Mouse (Mus musculus) forebrain, embryonic 14.5 days (tissue): ENCODE results near the gene Arhgap19. TPM values are rescaled to one million over a fixed set of nuclear protein-coding genes. Genes with fewer than 3 reads are reported as not detected.

Source experiments
- ATAC-seq: fragments of 200-750 bp; cut with Nextera tagmentation; 2 replicates; pipeline ENCODE4 v1.8.0; 2017; ENCODE audit warnings: mild to moderate bottlenecking, moderate library complexity
- DNase-seq: peaks from one replicate; pipeline ENCODE4 v3.0.0-alpha.2; 2015; ENCODE audit warnings: low spot score
- H3K27ac ChIP-seq: fragments of 300-500 bp; sonication (generic); 2 replicates; pipeline ENCODE4 v1.5.1; 2014; ENCODE audit warnings: low read depth, mild to moderate bottlenecking, control low read depth, low read length, moderate library complexity
- H3K27me3 ChIP-seq: fragments of 300-500 bp; sonication (generic); replicated peaks from 2 replicates; pipeline ENCODE4 v1.6.1; 2014; ENCODE audit warnings: low read length, control low read depth, mixed read lengths; ENCODE audit not compliant: control insufficient read depth, insufficient read depth
- H3K36me3 ChIP-seq: fragments of 300-500 bp; sonication (generic); 2 replicates; pipeline ENCODE4 v1.6.1; 2014; ENCODE audit warnings: low read length, control low read depth; ENCODE audit not compliant: control insufficient read depth, insufficient read depth
- H3K4me1 ChIP-seq: fragments of 300-500 bp; sonication (generic); 2 replicates; pipeline ENCODE4 v1.6.1; 2014; ENCODE audit warnings: antibody characterized with exemption, low read length, control low read depth; ENCODE audit not compliant: control insufficient read depth, insufficient read depth
- H3K4me2 ChIP-seq: fragments of 300-500 bp; sonication (generic); 2 replicates; pipeline ENCODE4 v1.6.1; 2014; ENCODE audit warnings: mild to moderate bottlenecking, control low read depth, low read length
- H3K4me3 ChIP-seq: fragments of 300-500 bp; sonication (generic); 2 replicates; pipeline ENCODE4 v1.5.1; 2014; ENCODE audit warnings: low read depth, low read length, control low read depth
- H3K9ac ChIP-seq: fragments of 300-500 bp; sonication (generic); 2 replicates; pipeline ENCODE4 v1.6.1; 2014; ENCODE audit warnings: mild to moderate bottlenecking, low read length, control low read depth, moderate library complexity
- H3K9me3 ChIP-seq: fragments of 300-500 bp; sonication (generic); replicated peaks from 2 replicates; pipeline ENCODE4 v1.6.1; 2016; ENCODE audit warnings: low read length, control low read depth, mixed read lengths; ENCODE audit not compliant: control insufficient read depth
- WGBS: fragments of 180-500 bp; shearing (Covaris S2); extraction: QIAGEN DNeasy Blood & Tissue Kit; methylation state at CpG from one replicate; pipeline ENCODE4 v1.1.7; 2014; 5-methylcytosine and 5-hydroxymethylcytosine counted together
- polyA plus RNA-seq: library from polyadenylated mRNA; unstranded; fragments of >200 nt; fragmentation: Nextera tagmentation; extraction: Ambion mirVana; gene quantifications from 2 replicates; pipeline ENCODE4 v1.2.1, GENCODE M21; 2014

Gene Arhgap19
- polyA plus RNA-seq, 1 experiment from 2014 or later: 12.6 TPM

GRCm38 (mm10) chr19:41810074-41810473 lies 8.2 kb upstream of the Arhgap19 start:
- DNase-seq (no peak), ATAC-seq (no peak)
- H3K4me2 ChIP-seq: no peak overlapping the region
- no peaks in the 10 kb centered on the region for H3K4me1 ChIP-seq
- no peaks in the 10 kb centered on the region for H3K27me3 ChIP-seq
- no peak overlapping the region for H3K27ac ChIP-seq
- no peaks in the 10 kb centered on the region for H3K36me3 ChIP-seq
- H3K4me3 ChIP-seq: no peak overlapping the region
- 83% methylated on average over 5 of the region's 5 CpGs for WGBS
- H3K9me3 ChIP-seq: no peaks in the 10 kb centered on the region
- H3K9ac ChIP-seq: no peak overlapping the region

GRCm38 (mm10) chr19:41808104-41808634 lies 6.3 kb upstream of the Arhgap19 start:
- Histone ChIP-seq H3K4me2 (no peak overlapping the region), H3K27me3 (no peaks in the 10 kb centered on the region), H3K9me3 (no peaks in the 10 kb centered on the region), H3K4me1 (no peaks in the 10 kb centered on the region), H3K9ac (no peak overlapping the region), H3K4me3 (no peak overlapping the region), H3K27ac (no peak overlapping the region), H3K36me3 (no peaks in the 10 kb centered on the region)
- DNase-seq: no peak
- no peak for ATAC-seq
- 78% methylated on average over 8 of the region's 8 CpGs for WGBS

GRCm38 (mm10) chr19:41807497-41807896 lies 5.7 kb upstream of the Arhgap19 start:
- WGBS: 94% methylated on average over 9 of the region's 9 CpGs
- ATAC-seq (no peak), DNase-seq (no peak)
- no peak overlapping the region for H3K27ac ChIP-seq
- H3K4me3 ChIP-seq: no peak overlapping the region
- H3K9ac ChIP-seq: no peak overlapping the region
- H3K9me3 ChIP-seq: no peaks in the 10 kb centered on the region
- H3K27me3 ChIP-seq: no peaks in the 10 kb centered on the region
- no peaks in the 10 kb centered on the region for H3K36me3 ChIP-seq
- no peaks in the 10 kb centered on the region for H3K4me1 ChIP-seq
- H3K4me2 ChIP-seq: no peak overlapping the region

- Histone ChIP-seq H3K27ac (no peak overlapping the region), H3K4me3 (no peak overlapping the region), H3K36me3 (no peaks in the 10 kb centered on the region), H3K9me3 (no peaks in the 10 kb centered on the region), H3K9ac (no peak overlapping the region), H3K4me2 (no peak overlapping the region), H3K27me3 (no peaks in the 10 kb centered on the region), H3K4me1 (0 out of 2 replicates have a peak, but pooled peaks cover under 1% of the 10 kb centered on the region)
- DNase-seq (no peak), ATAC-seq (no peak)
- WGBS: 87% methylated on average over 4 of the region's 4 CpGs
These were observed 4.0 kb upstream of the Arhgap19 start for GRCm38 (mm10) chr19:41805831-41806230.

GRCm38 (mm10) chr19:41803322-41803721 lies 1.5 kb upstream of the Arhgap19 start:
- Histone ChIP-seq H3K4me1 (0 out of 2 replicates have a peak, but pooled peaks cover 2% of the 10 kb centered on the region), H3K9ac (no peak overlapping the region), H3K9me3 (no peaks in the 10 kb centered on the region), H3K27ac (no peak overlapping the region), H3K36me3 (no peaks in the 10 kb centered on the region), H3K27me3 (no peaks in the 10 kb centered on the region), H3K4me3 (no peak overlapping the region), H3K4me2 (no peak overlapping the region)
- 36% methylated on average over 7 of the region's 7 CpGs for WGBS
- no peak for DNase-seq
- no peak for ATAC-seq

GRCm38 (mm10) chr19:41800986-41801741 lies 683 bp downstream of the Arhgap19 start:
- ATAC-seq (no peak), DNase-seq (peak; percentile 40)
- Histone ChIP-seq H3K9me3 (no peaks in the 10 kb centered on the region), H3K36me3 (no peaks in the 10 kb centered on the region), H3K4me1 (0 out of 2 replicates have a peak, but pooled peaks cover 2% of the 10 kb centered on the region), H3K4me3 (peak overlapping the region; percentile 87), H3K4me2 (peak overlapping the region; percentile 79), H3K27ac (peak overlapping the region; percentile 33; the same call in 1 of the 2 replicates), H3K9ac (peak overlapping the region; percentile 82), H3K27me3 (no peaks in the 10 kb centered on the region)
- 3% methylated on average over 26 of the region's 26 CpGs for WGBS

- Histone ChIP-seq H3K9me3 (no peaks in the 10 kb centered on the region), H3K36me3 (no peaks in the 10 kb centered on the region), H3K4me2 (peak overlapping the region; percentile 79), H3K27ac (no peak overlapping the region), H3K27me3 (no peaks in the 10 kb centered on the region), H3K4me3 (peak overlapping the region; percentile 87), H3K4me1 (0 out of 2 replicates have a peak, but pooled peaks cover 2% of the 10 kb centered on the region), H3K9ac (peak overlapping the region; percentile 82; the same call in 1 of the 2 replicates)
- ATAC-seq (no peak), DNase-seq (no peak)
- 23% methylated on average over 6 of the region's 6 CpGs for WGBS
These were observed 1.4 kb downstream of the Arhgap19 start for GRCm38 (mm10) chr19:41800451-41800850.

- H3K4me2 ChIP-seq: no peak overlapping the region
- no peaks in the 10 kb centered on the region for H3K36me3 ChIP-seq
- H3K9me3 ChIP-seq: no peaks in the 10 kb centered on the region
- DNase-seq (no peak), ATAC-seq (no peak)
- no peak overlapping the region for H3K4me3 ChIP-seq
- H3K27me3 ChIP-seq: no peaks in the 10 kb centered on the region
- 0 out of 2 replicates have a peak, but pooled peaks cover 2% of the 10 kb centered on the region for H3K4me1 ChIP-seq
- WGBS: 75% methylated on average over 6 of the region's 6 CpGs
- H3K9ac ChIP-seq: no peak overlapping the region
- no peak overlapping the region for H3K27ac ChIP-seq
These were observed 4.3 kb downstream of the Arhgap19 start for GRCm38 (mm10) chr19:41797536-41797935.

GRCm38 (mm10) chr19:41796789-41797327 lies 5.0 kb downstream of the Arhgap19 start:
- Histone ChIP-seq H3K27ac (peak overlapping the region; percentile 27; the same call in 1 of the 2 replicates), H3K4me3 (no peak overlapping the region), H3K27me3 (no peaks in the 10 kb centered on the region), H3K9me3 (no peaks in the 10 kb centered on the region), H3K4me2 (no peak overlapping the region), H3K36me3 (no peaks in the 10 kb centered on the region), H3K9ac (no peak overlapping the region), H3K4me1 (0 out of 2 replicates have a peak, but pooled peaks cover 2% of the 10 kb centered on the region)
- WGBS: 81% methylated on average over 12 of the region's 12 CpGs
- ATAC-seq: no peak
- no peak for DNase-seq
